Mouse (Mus musculus) telencephalon, adult 2 months (tissue): ENCODE data around the gene Wrap53.
"Not testable (repeated sequence)": the region's sequence is repeated elsewhere in the genome, so short reads cannot be mapped to it uniquely, and the experiment has no call there.

Source experiments
- DNase-seq: peaks from one replicate; pipeline ENCODE4 v3.0.0-alpha.2; 2011; ENCODE audit warnings: low read depth, low spot score

The Wrap53 gene

DNA sequence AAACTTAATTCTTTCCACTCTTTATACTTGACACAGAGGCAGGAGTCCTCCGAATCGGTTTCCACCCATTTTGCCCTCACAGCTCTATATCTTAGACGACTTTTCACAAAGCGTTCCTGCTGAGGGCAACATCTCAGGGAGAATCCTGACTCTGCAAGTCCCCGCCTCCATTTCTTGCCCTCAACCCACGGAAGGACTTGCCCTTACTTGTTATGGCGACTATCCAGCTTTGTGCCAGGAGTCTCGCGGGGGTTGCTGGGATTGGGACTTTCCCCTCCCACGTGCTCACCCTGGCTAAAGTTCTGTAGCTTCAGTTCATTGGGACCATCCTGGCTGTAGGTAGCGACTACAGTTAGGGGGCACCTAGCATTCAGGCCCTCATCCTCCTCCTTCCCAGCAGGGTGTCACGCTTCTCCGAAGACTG is at the start of gene Wrap53, which contains the start of gene Trp53:
Wrap53 (minus strand) TSS at position 165 of the 424 bp plus-strand sequence.
Trp53 (plus strand) TSS at position 269 of the 424 bp plus-strand sequence.
- peak; percentile 93 for DNase-seq

DNA sequence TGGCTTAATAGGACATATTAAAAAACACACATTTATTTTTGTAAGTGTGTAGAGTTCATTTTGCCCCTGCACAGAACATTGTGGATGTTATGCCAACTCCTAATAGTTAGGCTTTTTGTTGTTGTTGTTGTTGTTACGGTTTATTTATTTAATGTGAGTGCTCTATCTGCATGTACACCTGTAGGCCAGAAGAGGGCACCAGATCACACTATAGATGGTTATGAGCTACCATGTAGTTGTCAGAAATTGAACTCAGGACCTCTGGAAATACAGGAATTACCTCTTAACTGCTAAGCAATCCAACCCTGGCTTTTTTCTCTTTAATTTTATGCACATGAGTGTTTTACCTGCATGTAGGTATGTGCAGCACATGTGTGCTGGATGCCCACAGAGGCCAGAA is 49.7 kb upstream of the Wrap53 start:
- no peak for DNase-seq

DNA sequence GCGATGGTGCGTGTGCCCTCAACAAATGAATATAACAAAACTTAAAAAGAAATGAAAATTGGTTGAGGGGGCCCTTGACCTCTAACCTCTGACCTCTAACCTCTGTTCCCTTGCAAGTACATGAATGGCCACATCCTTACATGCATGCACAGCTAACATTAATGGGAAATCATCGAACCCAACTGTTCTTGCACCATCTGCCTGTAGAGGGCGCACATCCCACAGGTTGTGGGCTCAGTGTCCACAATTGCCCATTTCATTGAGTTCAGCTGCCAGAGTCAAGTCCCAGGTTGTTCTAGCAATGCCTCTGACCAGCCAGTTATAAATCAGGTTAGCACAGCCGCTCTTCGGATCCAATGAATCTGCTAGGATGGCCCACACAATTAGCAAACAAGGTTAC is 48.2 kb upstream of the Wrap53 start:
- DNase-seq, result no peak

GRCm38 (mm10) chr11:69624339-69624738 is 44.3 kb upstream of the Wrap53 start:
- not testable (repeated sequence) for DNase-seq

DNA sequence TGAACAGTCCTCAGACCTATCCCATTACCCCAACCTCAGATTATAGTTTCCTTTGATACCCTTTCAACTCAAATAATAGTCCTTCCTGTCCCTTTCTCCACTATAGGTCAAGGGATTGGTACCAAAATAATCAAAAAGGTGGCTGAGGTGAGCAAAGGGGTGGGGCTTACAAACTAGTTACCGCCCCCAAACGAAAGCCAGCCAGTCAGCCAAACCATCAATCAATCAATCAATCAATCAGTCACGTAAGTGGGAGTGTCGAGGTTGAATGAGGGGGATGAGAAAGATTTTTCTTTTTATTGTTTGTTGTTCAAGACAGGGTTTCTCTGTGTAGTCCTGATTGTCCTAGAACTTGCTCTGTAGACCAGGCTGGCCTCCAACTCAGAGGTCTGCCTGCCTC is 43.0 kb upstream of the Wrap53 start:
- no peak for DNase-seq

- DNase-seq, result no peak
Measured at GRCm38 (mm10) chr11:69622406-69622805, 42.4 kb upstream of the Wrap53 start.

- DNase-seq, result peak; percentile 60
Measured at GRCm38 (mm10) chr11:69621571-69622268, 41.7 kb upstream of the Wrap53 start, which contains the start of gene Sat2. Sat2 (plus strand) TSS chr11:69622024.

GRCm38 (mm10) chr11:69620394-69621081 is 40.5 kb upstream of the Wrap53 start:
- DNase-seq, result no peak

DNA sequence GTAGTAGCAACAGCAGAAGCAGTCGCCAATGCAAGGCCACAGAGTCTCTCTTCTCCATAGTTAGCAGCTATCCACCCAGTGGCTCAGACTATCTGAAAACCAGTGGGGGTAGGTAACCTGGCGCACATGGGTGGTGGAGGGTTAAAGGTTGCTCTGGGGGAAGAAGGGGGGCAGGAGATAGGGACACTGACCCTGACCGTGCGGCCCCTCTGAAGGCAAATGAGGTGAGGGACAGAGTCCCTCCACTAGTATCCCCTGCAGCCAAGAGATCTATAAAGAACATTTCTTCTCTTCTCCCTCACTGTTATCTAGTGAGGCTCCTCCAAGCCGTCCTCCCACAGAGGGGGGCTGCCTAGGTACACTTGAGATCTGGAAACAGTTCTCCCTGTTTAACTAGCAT is 37.8 kb upstream of the Wrap53 start, which contains the start of gene Shbg:
Shbg (minus strand) TSS at position 101 of the 400 bp plus-strand sequence.
- DNase-seq, result no peak

GRCm38 (mm10) chr11:69616781-69617180 is 36.7 kb upstream of the Wrap53 start:
- DNase-seq, result no peak

GRCm38 (mm10) chr11:69614257-69614588 is 34.2 kb upstream of the Wrap53 start:
- DNase-seq, result not testable (repeated sequence)

DNA sequence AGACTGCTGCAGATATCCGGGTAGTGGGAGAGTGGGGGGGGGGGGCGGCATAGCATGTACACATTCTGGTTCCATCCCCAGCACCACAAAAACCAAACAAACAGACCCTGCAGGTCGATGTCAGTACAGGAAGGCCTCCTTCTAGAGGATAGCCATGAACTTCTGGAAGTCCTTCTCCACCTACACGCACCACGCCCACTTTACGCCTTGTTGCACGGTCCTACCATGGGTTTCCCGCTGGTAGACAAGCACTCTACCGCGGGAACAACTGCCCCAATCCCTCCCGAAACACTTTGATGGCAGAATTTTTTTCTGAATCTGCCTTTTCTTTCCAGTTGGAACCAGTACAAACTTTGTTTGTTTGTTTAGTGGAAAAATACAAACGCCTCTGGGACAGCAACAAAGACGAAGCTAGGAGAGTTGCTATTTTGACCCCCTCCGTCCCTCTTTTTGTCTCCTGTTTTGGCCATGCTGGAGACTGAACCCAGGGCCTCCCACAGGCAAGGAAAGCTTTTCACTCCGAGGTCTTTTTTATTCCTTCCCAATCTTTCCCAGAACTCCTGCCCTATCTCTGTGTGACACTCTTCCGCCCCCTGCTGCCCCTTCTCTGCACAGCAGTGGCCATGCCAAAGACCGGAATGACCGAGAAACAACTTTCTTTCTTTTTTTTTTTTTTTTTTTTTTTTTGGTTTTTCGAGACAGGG is 33.6 kb upstream of the Wrap53 start:
- DNase-seq, result no peak

DNA sequence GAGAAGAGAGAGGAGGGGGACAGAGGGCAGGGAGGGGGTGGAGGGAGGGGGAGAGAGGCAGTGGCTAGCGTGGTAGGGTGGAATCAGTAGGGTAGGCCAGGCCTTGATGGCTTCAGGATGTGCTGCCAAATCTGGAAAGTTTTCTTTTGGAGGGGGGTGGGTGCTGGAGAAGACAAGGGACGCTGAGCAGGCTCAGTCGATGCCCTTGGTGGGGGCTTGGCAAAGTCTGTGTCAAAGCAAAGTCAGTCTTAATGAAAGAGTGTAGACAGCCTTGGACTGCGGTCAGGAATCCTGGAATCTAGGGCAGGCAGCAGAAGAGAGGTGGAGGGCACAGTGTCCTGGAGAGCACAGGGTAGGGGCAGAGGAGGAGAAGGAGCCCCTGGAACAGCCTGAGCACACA is 30.8 kb upstream of the Wrap53 start:
- no peak for DNase-seq

DNA sequence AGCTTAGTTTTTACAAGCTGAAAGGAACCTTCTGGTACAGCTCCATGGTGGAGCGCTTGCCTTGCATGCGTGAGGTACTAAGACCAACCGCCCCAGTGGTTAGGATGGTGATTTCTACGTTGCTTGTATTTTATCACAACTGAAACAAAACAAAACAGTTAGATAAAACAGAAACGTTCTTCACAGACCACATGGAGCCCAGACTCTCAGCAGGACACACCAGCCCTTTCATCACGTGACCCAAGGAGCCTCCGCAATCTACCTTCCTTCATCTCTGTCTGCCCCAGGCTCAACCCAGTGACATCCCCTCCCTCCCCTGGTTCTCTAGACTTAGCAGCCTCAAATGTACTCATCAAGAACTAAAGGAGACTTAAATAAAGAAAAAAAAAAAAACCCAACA is 29.4 kb upstream of the Wrap53 start:
- DNase-seq, result no peak

GRCm38 (mm10) chr11:69608525-69608924 is 28.5 kb upstream of the Wrap53 start:
- no peak for DNase-seq

GRCm38 (mm10) chr11:69606832-69607231 is 26.8 kb upstream of the Wrap53 start:
- DNase-seq, result no peak

GRCm38 (mm10) chr11:69606491-69606795 is 26.4 kb upstream of the Wrap53 start:
- DNase-seq, result no peak

GRCm38 (mm10) chr11:69605726-69606490 is 25.9 kb upstream of the Wrap53 start, which contains the start of gene Atp1b2:
Atp1b2 (minus strand) TSS chr11:69605942.
- DNase-seq, result peak; percentile 73

DNA sequence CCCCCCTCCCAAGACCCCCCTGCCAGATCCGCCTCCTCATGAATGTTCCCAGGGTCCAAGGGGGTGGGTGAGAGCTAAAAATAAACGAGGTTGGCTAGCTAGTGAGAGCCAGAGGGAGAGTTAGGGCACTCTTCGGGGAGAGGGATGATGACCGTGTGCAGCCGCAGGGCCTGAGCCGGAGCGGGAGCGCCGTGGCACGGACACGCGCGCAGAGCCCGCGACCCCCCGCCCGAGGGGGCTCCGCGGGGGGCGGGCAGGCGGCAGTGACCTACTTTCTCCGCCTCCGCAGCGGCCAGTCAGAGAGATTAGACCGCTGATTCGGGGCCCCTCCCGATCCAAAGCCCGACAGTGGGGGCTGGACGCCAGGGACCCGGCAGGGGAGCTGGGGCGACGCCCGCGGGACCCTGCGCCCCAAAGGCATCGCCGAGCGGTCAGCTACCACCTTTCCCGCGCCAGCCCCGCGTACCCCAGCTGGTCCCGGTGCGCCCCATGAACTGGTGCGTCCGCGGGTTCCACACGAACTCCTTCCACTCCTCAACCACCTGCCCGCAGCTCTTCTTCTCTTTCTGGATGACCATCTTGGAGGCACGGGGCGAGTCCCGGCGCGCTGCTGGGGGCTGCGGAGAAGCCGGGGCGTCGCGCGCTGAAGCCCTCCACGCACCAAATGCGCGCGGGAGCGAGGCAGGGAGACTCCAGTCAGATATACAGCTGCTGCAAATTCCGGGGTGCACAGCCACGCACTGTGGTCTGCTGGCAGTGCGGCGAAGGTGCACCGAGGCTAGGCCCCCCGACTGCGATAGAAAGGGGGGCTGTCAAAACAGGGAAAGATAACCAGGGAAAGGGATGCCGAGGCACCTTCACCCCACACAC is 25.0 kb upstream of the Wrap53 start:
- no peak for DNase-seq

DNA sequence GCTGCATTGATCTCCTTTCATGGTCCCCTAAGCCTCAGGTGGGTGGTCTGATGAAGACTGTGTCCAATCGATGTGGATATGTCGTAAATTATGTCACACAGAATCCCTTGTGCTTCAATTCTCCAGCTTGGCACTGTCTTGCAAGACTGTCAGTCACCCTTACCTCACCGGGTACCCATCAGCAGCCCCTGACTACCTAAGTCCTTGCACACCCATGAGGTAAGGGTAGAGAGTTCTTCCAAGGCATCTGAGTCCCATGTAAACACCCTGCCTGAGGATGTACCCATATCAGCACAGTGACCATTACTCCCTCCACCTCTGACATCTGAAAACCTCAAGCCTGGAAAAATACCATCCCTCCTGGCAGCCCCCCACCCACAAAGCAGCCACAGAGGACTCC is 24.3 kb upstream of the Wrap53 start:
- no peak for DNase-seq

- no peak for DNase-seq
Measured at GRCm38 (mm10) chr11:69603516-69603915, 23.5 kb upstream of the Wrap53 start.
